Mouse (Mus musculus) E14TG2a.4 (cell line): Measurements from ENCODE around the gene Egflam.

Source experiments
- CTCF ChIP-seq: conservative IDR thresholded peaks from 2 replicates; pipeline ENCODE4 v1.5.1; 2014; ENCODE audit warnings: low read length
- NANOG ChIP-seq: IDR thresholded peaks from 2 replicates; pipeline ENCODE4 v1.6.1; 2014; ENCODE audit warnings: borderline replicate concordance, low read length, mixed read lengths
- POU5F1 ChIP-seq: IDR thresholded peaks from 2 replicates; pipeline ENCODE4 v1.6.1; 2014; ENCODE audit warnings: low read length, borderline replicate concordance

- TF ChIP-seq CTCF (no peak), NANOG (no peak), POU5F1 (no peak)
Measured at GRCm38 (mm10) chr15:7233393-7234090, 164.7 kb downstream of the Egflam start.
